Comparison of ENCODE assay signal across 10 mouse cellular contexts in the genomic region with DNA sequence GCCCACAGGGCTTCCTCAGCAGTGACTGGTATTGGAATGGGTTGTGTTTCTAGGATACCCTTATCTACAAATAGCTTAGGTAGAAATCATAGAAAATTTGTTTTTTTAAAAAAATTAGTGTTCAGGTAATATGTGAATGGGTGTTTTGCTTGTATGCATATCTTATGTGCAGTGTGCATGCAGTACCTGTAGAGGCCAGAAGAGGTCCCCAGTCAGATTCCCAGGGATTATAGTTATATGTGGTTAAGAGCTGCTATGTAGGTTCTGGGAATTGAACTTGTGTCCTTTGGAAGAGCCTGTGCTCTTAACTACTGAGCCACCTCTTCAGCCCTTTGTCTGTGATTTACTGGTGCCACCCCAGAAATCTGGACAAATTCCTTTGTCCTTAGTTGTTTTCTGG. TPM values are rescaled to one million over a fixed set of nuclear protein-coding genes. Genes with fewer than 3 reads are reported as not detected.
A peak's percentile ranks its signal among the peaks of the same experiment; 100 is the strongest.
DNase-seq lines count a peak whose midpoint lies in the region; TF ChIP-seq lines count a peak whose summit lies in the region.
"Had no signal": no experiment of that assay in that cellular context is flagged by ENCODE, and none has a peak within 500 bp of the region (broad histone marks: within the 10 kb centered on the region; RNA-seq: fewer than 3 reads in every experiment).

No protein-coding gene starts in this region.

- H3K4me1 ChIP-seq in E14TG2a.4 (replicated peaks; ENCODE audit: low read depth, low read length), result no peaks in the 10 kb centered on the region
- H3K4me1 ChIP-seq: heart, embryonic 15.5 days; stomach, embryonic 15.5 days had no signal

- intact Hi-C loops in left cerebral cortex, postnatal 4 days (cut with DNase I), result loop anchor here (5.0 kb wide), 1 partner anchor 750 kb away; no protein-coding TSS in a partner anchor

- peak; percentile 58 to 68 for DNase-seq in cerebellum, postnatal 10 days
- DNase-seq in cerebellum, adult 11 months, result no peak
- DNase-seq in left cerebral cortex, postnatal 4 days, result peak; percentile 42
- no peak for DNase-seq in left cerebral cortex, adult 11 months (ENCODE audit: low spot score)
- peak; percentile 47 for DNase-seq in induced T-regulatory cell, adult 2 months (ENCODE audit: low read depth)
- DNase-seq in layer of hippocampus, postnatal 36 days, result no peak
- no peak for DNase-seq in spleen, postnatal 4 days (ENCODE audit: low spot score in 2 of 2)

- no peaks in the 10 kb centered on the region for H3K9me3 ChIP-seq in E14TG2a.4 (ENCODE audit: low read length)
- H3K9me3 ChIP-seq: stomach, embryonic 15.5 days had no signal

- TF ChIP-seq CTCF in E14TG2a.4 (conservative IDR thresholded peaks at IDR 0.05; ENCODE audit: low read length), result peak; percentile 91

- H3K36me3 ChIP-seq in E14TG2a.4 (ENCODE audit: insufficient read depth, low read length), result no peaks in the 10 kb centered on the region

- no peak overlapping the region for H3K4me3 ChIP-seq in E14TG2a.4 (replicated peaks; ENCODE audit: low read length)
- H3K4me3 ChIP-seq: heart, embryonic 15.5 days; stomach, embryonic 15.5 days had no signal

- no peaks in the 10 kb centered on the region for H3K27me3 ChIP-seq in E14TG2a.4 (ENCODE audit: insufficient read depth, low read length)
- H3K27me3 ChIP-seq: heart, embryonic 15.5 days; stomach, embryonic 15.5 days had no signal

RNA-seq across cellular contexts. Expression of a gene that starts 22.2 kb away (rescaled TPM):
- 10 to 100 TPM; 16.1 to 17.7 TPM for total RNA-seq in left cerebral cortex, postnatal 4 days (2021)
- 10 to 100 TPM; 22.4 to 27.4 TPM for total RNA-seq in layer of hippocampus, postnatal 36 days (2021)

Comparison
In these comparisons a context has a peak if more than half of its experiments do, and no peak if none do; other contexts are left out.
1. DNase-seq: peak in cerebellum, postnatal 10 days (2 of 2), left cerebral cortex, postnatal 4 days (single experiment) and induced T-regulatory cell, adult 2 months (single experiment); none in cerebellum, adult 11 months (single experiment), left cerebral cortex, adult 11 months (single experiment), layer of hippocampus, postnatal 36 days (0 of 2) and spleen, postnatal 4 days (0 of 2).